Mouse (Mus musculus) small intestine, adult 2 months (tissue): ENCODE measurements around the gene Arid5a. TPM values are rescaled to one million over a fixed set of nuclear protein-coding genes. Genes with fewer than 3 reads are reported as not detected.

Experiments
- H3K27ac ChIP-seq: fragments of 200-500 bp; 2 replicates; pipeline ENCODE4 v1.5.1; 2012; ENCODE audit warnings: low read depth, low read length, control low read depth, inconsistent platforms; ENCODE audit not compliant: insufficient read depth
- H3K27me3 ChIP-seq: fragments of 200-500 bp; 2 replicates; pipeline ENCODE4 v1.6.1; 2012; ENCODE audit warnings: mild to moderate bottlenecking, moderate library complexity, low read length, inconsistent platforms; ENCODE audit not compliant: control insufficient read depth, insufficient read depth
- H3K36me3 ChIP-seq: fragments of 200-500 bp; 2 replicates; pipeline ENCODE4 v1.6.1; 2012; ENCODE audit warnings: mild to moderate bottlenecking, low read length, control low read depth, inconsistent platforms; ENCODE audit not compliant: control insufficient read depth, insufficient read depth
- H3K4me1 ChIP-seq: fragments of 200-500 bp; 2 replicates; pipeline ENCODE4 v1.6.1; 2012; ENCODE audit warnings: low read length, inconsistent platforms, mixed read lengths; ENCODE audit not compliant: control insufficient read depth, insufficient read depth, insufficient read length
- H3K4me3 ChIP-seq: fragments of 200-500 bp; 2 replicates; pipeline ENCODE4 v1.5.1; 2012; ENCODE audit warnings: low read depth, mild to moderate bottlenecking, control low read depth, inconsistent platforms, low read length, moderate library complexity
- CTCF ChIP-seq: fragments of 200-500 bp; IDR thresholded peaks from 2 replicates; pipeline ENCODE4 v1.5.1; 2012; ENCODE audit warnings: low read depth, mild to moderate bottlenecking, control low read depth, inconsistent platforms, low read length, moderate library complexity, mixed read lengths; ENCODE audit not compliant: insufficient replicate concordance, insufficient read length; ENCODE audit errors: extremely low read depth
- POLR2A ChIP-seq: fragments of 200-500 bp; IDR thresholded peaks from 2 replicates; pipeline ENCODE4 v1.6.1; 2012; ENCODE audit warnings: low read depth, mild to moderate bottlenecking, control low read depth, inconsistent platforms, low read length, moderate library complexity
- WGBS: fragments of 180-500 bp; shearing (Covaris S2); methylation state at CpG from one replicate; pipeline ENCODE4 v1.1.7; 2018; 5-methylcytosine and 5-hydroxymethylcytosine counted together
- polyA plus RNA-seq: library from polyadenylated mRNA; depleted of rRNA; stranded (reverse); fragments of >200 nt; gene quantifications from 2 replicates; pipeline ENCODE4 v1.2.3, GENCODE M21; 2012

The Arid5a gene
- polyA plus RNA-seq, 1 experiment, result 11.1 TPM

DNA sequence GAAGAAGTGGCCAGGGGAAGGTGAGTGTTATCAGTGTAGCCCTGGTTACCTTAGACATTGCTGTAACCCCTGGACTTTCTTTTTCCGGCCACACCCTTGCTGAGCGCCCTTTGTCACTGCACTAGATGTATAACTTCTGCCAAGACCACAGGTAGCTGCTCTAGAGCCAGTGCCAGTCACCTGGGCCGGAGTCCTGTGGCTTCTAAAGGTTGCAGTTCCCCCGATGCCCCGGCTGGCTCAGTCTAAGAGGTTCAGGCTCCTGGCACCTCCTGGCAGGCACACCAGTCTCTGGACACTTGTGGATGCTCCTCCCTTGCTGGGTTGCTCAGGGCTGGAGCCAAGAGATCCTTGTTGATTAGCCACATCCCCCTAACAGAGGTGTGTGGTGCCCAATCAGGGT lies 33.1 kb upstream of the Arid5a start, which contains the start of gene Neurl3:
Gene Neurl3 (minus strand): TSS at position 225 of the 400 bp plus-strand sequence.
- H3K36me3 ChIP-seq, result peaks cover 19% of the 10 kb centered on the region
- H3K4me1 ChIP-seq, result peaks cover 33% of the 10 kb centered on the region
- 24% methylated on average over 5 of the region's 5 CpGs for WGBS
- TF ChIP-seq CTCF (no peak), POLR2A (peak; percentile 86)
- peak within 1 kb of the TSS; percentile 100 for H3K27ac ChIP-seq
- no peaks in the 10 kb centered on the region for H3K27me3 ChIP-seq
- peak within 1 kb of the TSS; percentile 77 for H3K4me3 ChIP-seq

DNA sequence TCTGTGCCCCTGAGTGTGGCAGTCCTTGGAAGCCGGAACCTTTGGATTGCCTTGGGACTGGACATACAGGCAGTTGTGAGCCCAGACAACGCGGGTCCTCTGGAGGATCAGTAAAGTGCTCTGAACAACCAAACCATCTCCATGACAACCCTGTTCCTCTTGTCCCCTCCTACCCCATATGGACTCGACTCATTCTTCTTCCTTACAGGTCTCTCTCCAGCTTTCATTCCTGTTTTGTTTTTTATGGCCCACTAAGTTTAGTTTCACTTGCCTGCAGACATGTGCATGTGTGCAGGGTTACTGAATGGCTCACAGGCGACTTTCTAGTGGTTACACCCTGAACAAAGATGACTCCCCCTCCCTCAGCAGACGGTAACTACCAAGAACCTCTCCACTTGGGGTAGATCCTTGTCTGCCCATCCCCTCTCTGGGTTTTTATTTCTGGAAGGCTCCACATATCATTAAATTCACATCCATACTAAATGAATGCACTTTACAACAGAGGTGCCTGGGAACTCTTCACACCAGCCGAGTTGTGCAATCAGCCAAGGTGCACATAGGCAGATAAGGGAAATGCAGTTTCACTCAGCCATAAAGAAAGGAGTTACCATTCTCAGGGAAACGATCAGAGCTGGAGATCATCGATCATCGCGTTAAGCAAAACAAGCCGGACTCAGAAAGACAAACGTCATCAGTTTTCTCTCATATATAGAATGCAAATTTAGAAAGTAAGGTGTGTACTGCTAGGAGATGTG lies 31.7 kb upstream of the Arid5a start:
- H3K36me3 ChIP-seq, result peaks cover 5% of the 10 kb centered on the region
- peaks cover 23% of the 10 kb centered on the region; the same call in 1 of the 2 replicates for H3K4me1 ChIP-seq
- no peaks in the 10 kb centered on the region for H3K27me3 ChIP-seq
- 29% methylated on average over 13 of the region's 13 CpGs for whole genome bisulfite sequencing
- H3K4me3 ChIP-seq, result no peak overlapping the region
- peak overlapping the region; percentile 100 for H3K27ac ChIP-seq
- TF ChIP-seq CTCF, result no peak
- TF ChIP-seq POLR2A, result no peak

DNA sequence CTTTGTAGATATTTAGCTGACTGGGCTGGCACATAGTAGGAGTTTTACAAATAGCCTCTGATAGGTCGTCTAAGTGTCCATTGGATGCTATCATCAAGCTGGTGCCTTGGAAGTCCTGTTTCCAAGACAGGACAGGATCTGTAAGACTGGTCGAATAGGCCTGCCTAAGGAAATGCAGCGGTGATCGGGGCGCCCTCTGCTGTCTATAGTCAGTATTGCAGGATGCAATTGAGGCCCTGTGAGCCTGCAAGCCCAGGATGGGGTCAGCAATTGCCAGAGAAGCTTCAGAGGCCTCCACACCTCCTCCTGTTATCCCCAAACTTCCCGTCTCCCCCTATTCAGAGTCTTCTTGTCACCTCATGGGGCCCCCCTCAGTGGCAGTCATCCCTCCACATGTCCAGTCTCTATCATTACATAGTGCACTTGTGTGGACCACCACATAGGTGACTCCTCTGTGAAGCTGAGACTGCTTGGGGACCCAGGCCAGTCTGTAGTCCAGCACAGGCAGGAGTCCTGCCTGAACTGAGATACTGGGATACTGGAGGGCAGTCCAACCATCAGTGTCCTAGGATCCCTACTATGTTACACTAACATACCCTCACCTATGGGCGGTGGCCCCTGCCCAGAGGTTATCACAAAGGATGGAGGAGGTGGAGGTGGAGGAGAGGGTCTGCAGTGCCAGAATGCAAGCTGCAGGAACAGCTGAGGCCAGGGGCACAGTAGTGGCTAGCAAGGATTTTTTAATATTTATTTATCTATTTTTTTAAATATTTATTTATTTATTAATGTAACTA lies 30.1 kb upstream of the Arid5a start:
- Histone ChIP-seq H3K4me1 (peaks cover 16% of the 10 kb centered on the region; the same call in 1 of the 2 replicates), H3K27ac (no peak overlapping the region), H3K4me3 (no peak overlapping the region), H3K36me3 (no peaks in the 10 kb centered on the region), H3K27me3 (no peaks in the 10 kb centered on the region)
- TF ChIP-seq CTCF (peak; percentile 89; the same call in 1 of the 2 replicates), POLR2A (no peak)
- 23% methylated on average over 7 of the region's 7 CpGs for WGBS

DNA sequence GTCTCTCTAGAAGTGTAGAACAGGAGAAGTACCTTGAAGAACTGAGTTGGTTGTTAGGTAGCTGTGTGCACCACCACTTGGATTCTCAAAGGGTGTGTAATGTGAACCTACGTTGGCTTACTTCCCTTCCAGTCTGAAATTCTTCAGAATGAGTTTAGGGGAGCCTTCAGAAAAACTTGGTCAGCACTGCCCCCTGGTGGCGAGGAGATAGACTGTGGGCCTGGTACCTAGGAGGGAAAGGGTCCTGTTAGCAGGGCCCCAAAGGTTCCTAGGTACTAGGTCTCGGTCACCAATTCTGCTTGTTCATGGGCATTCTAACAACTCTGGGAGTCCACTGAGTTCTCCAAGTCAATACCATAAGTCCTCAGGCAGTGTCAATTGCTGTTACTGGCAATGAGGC lies 28.3 kb upstream of the Arid5a start:
- Histone ChIP-seq H3K4me1 (peaks cover 16% of the 10 kb centered on the region; the same call in 1 of the 2 replicates), H3K27me3 (no peaks in the 10 kb centered on the region), H3K36me3 (no peaks in the 10 kb centered on the region), H3K27ac (no peak overlapping the region), H3K4me3 (no peak overlapping the region)
- WGBS, result 16% methylated on average over 3 of the region's 3 CpGs
- TF ChIP-seq POLR2A, result no peak
- peak; percentile 84; the same call in 1 of the 2 replicates for TF ChIP-seq CTCF

DNA sequence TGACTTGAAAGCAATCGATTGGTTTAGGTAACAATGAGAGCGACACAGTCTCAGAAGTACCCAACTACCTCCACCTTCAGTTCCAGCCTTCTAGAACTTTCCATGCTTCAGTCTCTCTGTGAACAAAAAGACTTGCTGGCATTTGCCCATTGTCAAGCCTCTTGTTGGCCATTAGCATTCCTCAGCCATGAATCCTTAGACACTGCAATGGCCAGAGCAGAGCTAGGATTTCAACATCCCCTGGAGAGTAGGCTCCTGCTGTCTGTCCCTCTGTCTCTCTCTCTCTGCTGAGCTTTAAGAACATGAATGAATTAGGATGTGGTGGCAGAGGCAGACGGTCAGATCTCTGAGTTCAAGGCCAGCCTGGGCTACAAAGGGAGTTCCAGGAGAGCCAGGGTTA lies 26.6 kb upstream of the Arid5a start:
- TF ChIP-seq CTCF (no peak), POLR2A (no peak)
- Histone ChIP-seq H3K4me3 (no peak overlapping the region), H3K27me3 (no peaks in the 10 kb centered on the region), H3K27ac (no peak overlapping the region), H3K4me1 (peaks cover 7% of the 10 kb centered on the region; the same call in 1 of the 2 replicates), H3K36me3 (no peaks in the 10 kb centered on the region)
- WGBS, result 86% methylated on average over 3 of the region's 3 CpGs

DNA sequence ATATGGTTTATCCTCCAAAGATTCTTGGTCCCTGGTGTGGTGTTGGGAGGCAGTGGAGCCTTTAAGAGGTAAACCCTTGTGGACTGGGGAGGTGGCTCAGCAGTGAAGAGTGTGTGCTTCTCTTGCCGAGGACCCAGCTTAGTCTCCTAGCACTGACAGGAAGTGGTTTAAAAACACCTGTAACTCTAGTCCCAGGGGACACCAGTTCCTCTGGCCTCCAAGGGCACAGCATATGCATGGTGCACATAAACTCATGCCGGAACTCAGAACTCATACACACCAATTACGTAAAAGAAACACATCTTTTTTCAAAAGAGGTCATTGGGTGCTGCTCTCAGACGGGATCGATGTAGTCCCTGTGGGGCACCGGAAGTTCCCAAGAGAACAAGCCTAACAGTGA lies 25.7 kb upstream of the Arid5a start:
- H3K27me3 ChIP-seq, result no peaks in the 10 kb centered on the region
- 83% methylated on average over 6 of the region's 6 CpGs for WGBS
- no peaks in the 10 kb centered on the region for H3K36me3 ChIP-seq
- TF ChIP-seq CTCF, result no peak
- H3K4me3 ChIP-seq, result no peak overlapping the region
- H3K4me1 ChIP-seq, result peaks cover under 1% of the 10 kb centered on the region; the same call in 1 of the 2 replicates
- H3K27ac ChIP-seq, result no peak overlapping the region

DNA sequence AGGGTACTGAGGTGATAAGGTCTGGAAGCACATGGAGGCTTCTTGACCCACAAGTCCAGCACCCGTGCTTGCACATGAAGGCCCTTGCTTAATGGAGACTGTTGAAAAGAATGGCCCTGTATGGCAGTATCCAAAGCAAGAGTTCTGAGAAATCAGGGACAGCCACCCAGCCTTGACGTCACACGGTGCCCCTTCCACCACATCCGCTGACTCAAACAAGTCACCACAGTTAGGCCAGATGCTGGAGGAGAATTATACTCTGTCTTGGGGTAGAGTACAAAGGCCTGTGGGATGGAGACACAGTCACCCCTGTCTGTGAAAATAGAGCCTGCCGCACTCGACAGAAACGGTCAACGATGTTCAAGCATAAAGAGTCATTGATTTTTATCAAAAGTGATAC lies 14.1 kb upstream of the Arid5a start:
- peaks cover 3% of the 10 kb centered on the region; the same call in 1 of the 2 replicates for H3K4me1 ChIP-seq
- H3K27ac ChIP-seq, result no peak overlapping the region
- WGBS, result 87% methylated on average over 8 of the region's 8 CpGs
- H3K4me3 ChIP-seq, result no peak overlapping the region
- no peak for TF ChIP-seq POLR2A
- TF ChIP-seq CTCF, result no peak
- no peaks in the 10 kb centered on the region for H3K36me3 ChIP-seq
- no peaks in the 10 kb centered on the region for H3K27me3 ChIP-seq
